ENCODE assay signal across 8 mouse cellular contexts in genomic region chr2:65331321-65331720, GRCm38 (mm10). TPM values are rescaled to one million over a fixed set of nuclear protein-coding genes. Genes with fewer than 3 reads are reported as not detected.
DNase-seq lines count a peak whose midpoint lies in the region; ATAC-seq and TF ChIP-seq lines count a peak whose summit lies in the region.

No protein-coding gene starts in this region.

- no peaks in the 10 kb centered on the region for H3K36me3 ChIP-seq in forebrain, embryonic 16.5 days (ENCODE audit: control insufficient read depth, insufficient read depth)
- H3K36me3 ChIP-seq in kidney, postnatal 0 days (ENCODE audit: insufficient read depth, low read length), result no peaks in the 10 kb centered on the region

- no peaks in the 10 kb centered on the region for H3K4me1 ChIP-seq in forebrain, embryonic 16.5 days (replicated peaks; ENCODE audit: control insufficient read depth, insufficient read depth, low read length)
- H3K4me1 ChIP-seq in kidney, postnatal 0 days (replicated peaks; ENCODE audit: insufficient read depth, low read length), result no peaks in the 10 kb centered on the region

- intact Hi-C loops in left cerebral cortex, postnatal 25 days (cut with DNase I), result loop anchor here (5.0 kb wide), 1 partner anchor 94 kb away; the partner anchor contains the start of gene Cobll1

- TF ChIP-seq CTCF in kidney, postnatal 0 days (IDR thresholded peaks at IDR 0.05; ENCODE audit: low read depth), result peak; percentile 78

- no peak overlapping the region for H3K4me3 ChIP-seq in forebrain, embryonic 16.5 days (replicated peaks; ENCODE audit: low read length)
- no peak overlapping the region for H3K4me3 ChIP-seq in kidney, postnatal 0 days (replicated peaks; ENCODE audit: low read depth, low read length)

- peak; percentile 5 to 18 for DNase-seq in left cerebral cortex, postnatal 25 days (ENCODE audit: low spot score in 2 of 2)
- DNase-seq in left cerebral cortex, adult 11 months (ENCODE audit: low spot score), result no peak
- DNase-seq in CD8-positive naive resting alpha-beta T cell, adult 2 months (ENCODE audit: low read depth in 2 of 2, low spot score in 2 of 2), result peak; percentile 31 to 59
- peak; percentile 70 to 90 for DNase-seq in adrenal gland, adult (ENCODE audit: inconsistent age in 2 of 2, low spot score in 1 of 2)
- DNase-seq in kidney, postnatal 0 days (ENCODE audit: low spot score), result peak; percentile 68
- DNase-seq in naive thymus-derived CD4-positive, alpha-beta T cell, adult 2 months (ENCODE audit: low read depth), result peak; percentile 77

- ATAC-seq in forebrain, embryonic 16.5 days, result peak; percentile 55; the same call in 1 of the 2 replicates
- no peak for ATAC-seq in kidney, postnatal 0 days (replicated peaks; ENCODE audit: low FRiP score, low read depth)
- no peak for ATAC-seq in cerebellum, adult (ENCODE audit: insufficient number of reproducible peaks, low FRiP score, low TSS enrichment)

- no peak overlapping the region for H3K4me2 ChIP-seq in forebrain, embryonic 16.5 days (ENCODE audit: low read length)
- H3K4me2 ChIP-seq in kidney, postnatal 0 days (ENCODE audit: low read length), result no peak overlapping the region

- H3K27ac ChIP-seq in forebrain, embryonic 16.5 days (ENCODE audit: low read length), result no peak overlapping the region
- H3K27ac ChIP-seq in kidney, postnatal 0 days, result no peak overlapping the region

- no peaks in the 10 kb centered on the region for H3K9me3 ChIP-seq in forebrain, embryonic 16.5 days (ENCODE audit: control insufficient read depth, low read length)
- no peaks in the 10 kb centered on the region for H3K9me3 ChIP-seq in kidney, postnatal 0 days (replicated peaks; ENCODE audit: low read length)

- 65% methylated on average over 2 of the region's 2 CpGs for WGBS in forebrain, embryonic 16.5 days
- 72% methylated on average over 2 of the region's 2 CpGs for WGBS in kidney, postnatal 0 days

- H3K9ac ChIP-seq in forebrain, embryonic 16.5 days (replicated peaks; ENCODE audit: low read depth, low read length), result no peak overlapping the region
- no peak overlapping the region for H3K9ac ChIP-seq in kidney, postnatal 0 days (ENCODE audit: low read depth, low read length)

- no peaks in the 10 kb centered on the region for H3K27me3 ChIP-seq in forebrain, embryonic 16.5 days (replicated peaks; ENCODE audit: control insufficient read depth, insufficient read depth, low read length)
- H3K27me3 ChIP-seq in kidney, postnatal 0 days (ENCODE audit: insufficient read depth, low read length), result no peaks in the 10 kb centered on the region

RNA-seq across cellular contexts. Expression of gene Slc38a11, which starts 32.5 kb away (rescaled TPM):
- 1 to 10 TPM; 2.3 to 2.4 TPM for total RNA-seq in left cerebral cortex, postnatal 25 days (2021)
- 1.1 and 1.2 TPM in 2 replicates for polyA plus RNA-seq in forebrain, embryonic 16.5 days (2015; fragmentation: Nextera tagmentation; extraction: Ambion mirVana)
- 0.82 and 0.95 TPM in 2 replicates for polyA plus RNA-seq in kidney, postnatal 0 days (2015; fragmentation: Nextera tagmentation; extraction: Ambion mirVana)
